Mouse (Mus musculus) heart, postnatal 0 days (tissue): Measurements from ENCODE around the gene Hspg2.

Experiments
- CTCF ChIP-seq: IDR thresholded peaks from 2 replicates; pipeline ENCODE4 v1.5.1; 2016; ENCODE audit warnings: antibody characterized with exemption, control low read depth, low read depth
- EP300 ChIP-seq: IDR thresholded peaks from 2 replicates; pipeline ENCODE4 v1.6.1; 2016; ENCODE audit warnings: antibody characterized with exemption, low read depth

DNA sequence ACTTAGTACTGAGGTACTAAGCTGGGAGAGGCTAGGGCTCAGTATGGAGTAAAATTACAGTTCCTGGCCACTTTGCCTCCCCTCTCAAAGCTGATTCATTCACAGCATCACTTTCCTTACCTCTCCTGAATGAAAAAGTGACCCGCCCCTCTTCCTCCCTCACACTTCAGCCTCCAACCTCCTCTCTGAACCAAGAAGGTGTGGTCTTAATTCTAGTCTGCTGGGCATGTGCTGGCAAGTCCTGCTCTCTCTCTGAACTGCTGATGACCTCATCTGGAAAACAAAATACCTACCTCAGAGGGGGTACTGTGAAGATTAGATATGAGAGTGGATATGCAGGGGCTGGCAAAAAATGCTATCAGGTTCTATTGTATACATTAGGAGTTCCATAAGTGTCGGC lies 19.4 kb upstream of the Hspg2 start:
- TF ChIP-seq CTCF (no peak), EP300 (no peak)
